Mouse (Mus musculus): ENCODE results near the gene 4930435E12Rik.

4930435E12Rik gene

DNA sequence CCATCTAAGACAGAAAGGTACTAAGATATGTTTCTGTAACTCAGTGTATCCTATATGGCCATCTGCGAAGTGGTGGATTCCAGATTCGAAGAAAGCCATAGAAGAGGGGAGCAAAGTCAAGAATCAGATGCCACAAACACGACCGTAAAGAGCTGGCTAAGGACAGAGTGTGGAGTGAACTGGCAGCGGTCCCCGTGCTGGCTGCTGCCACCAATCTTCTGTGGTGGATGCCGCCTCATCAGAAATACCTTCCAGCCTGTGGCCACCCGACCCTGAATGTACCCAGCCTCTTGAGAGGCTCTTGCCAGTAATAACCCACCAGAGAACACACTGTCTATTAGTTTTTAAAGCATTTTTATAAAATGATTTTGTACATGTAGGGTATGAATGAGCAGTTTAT is 60.2 kb downstream of the 4930435E12Rik start:
- DNase-seq: no peak

DNA sequence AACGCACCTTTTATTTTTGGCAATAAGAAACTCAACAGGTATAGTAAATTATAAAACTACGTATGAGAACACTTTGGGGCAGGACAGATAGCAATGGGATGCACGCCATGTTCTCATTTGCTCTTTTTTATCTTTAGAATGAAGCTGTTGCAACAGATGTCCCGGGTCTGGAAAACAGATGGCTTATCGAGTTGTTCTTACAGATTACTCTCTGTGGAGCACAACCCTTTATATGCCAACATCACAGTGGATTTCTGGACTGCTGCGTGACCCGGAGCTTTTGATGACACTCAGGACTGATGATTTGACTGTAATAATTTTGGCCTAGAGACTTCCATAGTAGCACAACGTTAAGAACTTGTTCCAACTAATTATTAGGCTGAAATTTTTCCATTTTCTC is 60.8 kb downstream of the 4930435E12Rik start:
- DNase-seq: no peak

- DNase-seq: no peak
Observed at GRCm38 (mm10) chr16:38766671-38767070, 61.9 kb downstream of the 4930435E12Rik start.

- no peak for DNase-seq
Observed at GRCm38 (mm10) chr16:38763508-38763907, 65.0 kb downstream of the 4930435E12Rik start.

- DNase-seq: no peak
Observed at GRCm38 (mm10) chr16:38762401-38762800, 66.1 kb downstream of the 4930435E12Rik start.

Measured in liver (tissue).